Mouse (Mus musculus) granulocyte monocyte progenitor cell, adult 5-6 weeks (primary cell): ENCODE measurements around the gene Mcoln2. TPM values are rescaled to one million over a fixed set of nuclear protein-coding genes. Genes with fewer than 3 reads are reported as not detected.

Experiments used
- ATAC-seq: replicated peaks from 2 replicates; pipeline ENCODE4 v1.8.0; 2016; ENCODE audit warnings: mild to moderate bottlenecking, moderate TSS enrichment, inconsistent platforms; ENCODE audit not compliant: poor library complexity, severe bottlenecking
- total RNA-seq, 2 experiments: library from RNA; stranded (forward) in 1 of 2; stranded (reverse) in 1 of 2; fragments of 200-712, 200-1000 nt in 1 of 2; fragments of >200 nt in 1 of 2; fragmentation: Nextera tagmentation in 1 of 2; gene quantifications; 2 replicates each; pipeline ENCODE4 v1.2.3; 2014 to 2017

The Mcoln2 gene
- total RNA-seq, 2 experiments from 2014 or later: 0.52 TPM; not detected in 1

DNA sequence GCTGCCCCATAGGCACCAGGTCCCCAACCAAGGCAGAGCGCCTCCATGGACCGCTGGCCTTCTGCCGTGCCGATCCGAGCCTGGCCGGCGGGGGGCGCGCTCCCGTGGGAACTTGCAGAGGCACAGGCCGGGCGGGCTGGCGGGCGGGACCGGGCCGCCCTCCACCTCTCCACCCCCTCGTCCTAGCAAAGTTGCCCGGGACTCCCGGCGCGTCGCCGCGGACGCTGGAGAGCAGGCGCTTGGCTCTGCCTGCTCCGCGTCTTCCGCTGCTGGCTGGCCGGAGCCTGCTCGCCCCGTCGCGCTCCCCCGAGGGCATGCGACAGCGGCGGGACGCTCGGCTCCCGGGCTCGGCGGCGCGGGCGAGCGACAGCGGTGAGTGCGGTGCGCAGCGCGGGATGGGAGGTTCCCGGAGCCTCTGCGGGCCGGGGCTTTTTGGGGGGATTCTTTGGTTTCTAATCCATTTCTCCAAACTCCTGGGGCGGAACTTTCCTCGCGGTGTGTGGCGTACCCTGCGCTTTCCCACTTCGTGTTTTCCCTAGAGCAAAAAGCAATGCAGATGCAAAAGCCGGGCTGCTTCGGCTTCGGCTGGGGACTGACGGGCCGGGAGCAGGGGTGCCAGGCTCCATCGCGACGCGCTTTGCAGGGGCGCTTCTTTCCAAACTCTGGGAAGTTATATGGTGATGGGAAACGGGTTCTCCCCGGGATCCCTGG lies 71.3 kb downstream of the Mcoln2 start, which contains the start of gene Lpar3:
TSS of gene Lpar3 (plus strand) at position 188 of the 711 bp plus-strand sequence.
- peak; percentile 44 for ATAC-seq

DNA sequence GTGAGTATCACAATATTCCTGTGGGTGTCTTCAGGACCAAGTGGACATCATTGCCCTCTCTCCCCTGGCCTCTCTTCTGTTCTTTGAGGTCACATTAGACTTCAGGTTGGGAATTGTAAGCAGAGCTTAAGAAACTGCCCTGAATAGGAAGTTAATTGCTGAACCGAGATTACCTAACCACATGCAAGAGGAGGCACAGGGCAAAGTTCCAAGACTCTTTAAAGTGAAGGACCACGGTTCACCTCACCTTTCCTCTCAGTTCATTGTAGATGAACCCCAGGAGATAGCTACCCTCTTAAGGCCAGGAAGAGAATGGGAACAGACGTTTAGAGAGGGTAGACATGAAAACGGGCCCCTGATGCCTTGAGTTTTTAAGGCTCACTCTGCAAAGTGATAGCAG lies 74.6 kb downstream of the Mcoln2 start:
- ATAC-seq: peak; percentile 21; the same call in 1 of the 2 replicates

DNA sequence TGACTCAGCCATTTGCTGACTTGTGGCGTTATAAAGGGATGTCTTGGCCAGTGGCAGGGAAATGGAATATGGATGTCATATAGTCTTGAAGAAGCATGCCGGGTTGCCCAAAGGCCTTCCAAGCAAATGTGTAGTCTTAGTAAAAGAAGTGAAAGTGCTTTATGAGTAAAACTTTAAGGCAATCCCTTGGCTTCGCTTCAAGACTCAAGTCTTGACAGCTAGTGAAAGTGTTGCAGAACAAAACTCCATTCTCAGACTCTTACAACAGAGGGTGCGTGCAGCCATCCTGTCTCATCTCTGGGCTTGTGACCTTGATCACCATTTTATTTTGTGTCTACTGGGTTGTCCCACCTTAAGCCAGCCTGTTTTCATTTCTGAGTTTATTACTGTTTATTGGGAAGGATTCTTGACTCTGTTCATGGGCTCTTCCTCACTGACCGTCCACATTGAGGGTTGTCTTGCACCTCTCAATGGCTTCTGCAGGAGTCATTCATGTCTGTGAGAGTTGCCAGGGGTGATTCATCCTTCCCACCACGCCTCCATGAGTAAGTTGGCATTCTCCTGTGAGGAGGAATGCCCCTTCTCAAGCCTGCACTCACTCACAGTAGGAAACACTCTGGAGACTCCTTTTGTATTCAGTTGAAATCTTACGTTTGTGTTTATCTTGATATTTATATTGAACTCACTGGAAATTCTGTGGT lies 75.6 kb downstream of the Mcoln2 start:
- ATAC-seq: peak; percentile 20; the same call in 1 of the 2 replicates

DNA sequence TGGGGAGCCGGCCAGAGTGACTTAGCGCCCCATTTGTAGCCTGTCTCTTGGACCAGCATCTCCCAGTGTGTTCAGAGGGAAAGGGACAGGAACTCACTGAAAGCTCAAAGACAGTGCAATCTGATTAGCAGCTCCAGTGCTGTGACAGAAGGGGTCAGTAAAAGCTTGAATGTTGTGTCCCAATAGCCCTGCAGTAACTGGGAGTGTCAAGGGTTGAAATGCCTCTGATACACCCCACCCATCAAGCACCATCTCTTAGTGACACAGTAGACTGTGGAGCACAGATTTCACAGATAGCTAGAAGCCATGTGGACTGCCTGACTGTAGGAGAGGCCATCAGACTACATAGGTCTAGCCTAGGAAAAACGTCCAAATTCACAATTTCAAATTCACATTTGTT lies 77.8 kb downstream of the Mcoln2 start:
- no peak for ATAC-seq

DNA sequence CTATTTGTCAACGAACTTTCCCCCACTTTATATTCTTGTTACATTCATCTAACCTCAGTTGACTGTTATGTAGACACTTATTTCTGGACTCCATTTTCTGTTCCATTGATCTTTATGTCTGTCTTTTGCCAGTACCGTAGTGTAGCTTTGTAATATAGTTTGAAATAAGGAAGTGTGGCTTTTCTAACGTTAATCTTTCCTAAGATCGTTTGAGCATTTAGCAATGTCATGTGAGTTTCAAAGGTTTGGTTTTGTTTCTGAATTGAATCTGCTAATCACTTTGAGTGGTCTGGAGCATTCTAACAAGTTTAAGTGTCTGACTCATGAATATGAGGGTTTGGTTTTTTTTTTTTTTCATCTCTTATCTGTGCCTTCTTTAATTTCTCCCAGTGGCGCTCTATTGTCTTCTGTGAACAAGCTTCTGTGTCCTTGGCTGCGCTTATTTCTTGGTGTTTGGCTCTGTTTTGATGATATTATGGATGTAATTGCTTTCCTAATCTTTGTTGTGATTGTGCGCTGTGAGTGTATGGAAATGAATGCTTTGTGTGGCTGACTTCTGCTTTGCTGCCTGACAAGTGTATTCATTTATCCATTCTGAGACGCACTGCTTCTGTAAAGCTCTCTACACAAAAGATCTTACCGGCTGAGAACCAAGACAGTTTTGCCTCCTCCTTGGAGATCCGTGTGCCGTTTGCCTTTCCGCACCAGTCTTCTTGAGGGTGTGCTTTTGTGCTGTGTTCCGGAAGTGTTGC lies 79.1 kb downstream of the Mcoln2 start:
- ATAC-seq: peak; percentile 77

DNA sequence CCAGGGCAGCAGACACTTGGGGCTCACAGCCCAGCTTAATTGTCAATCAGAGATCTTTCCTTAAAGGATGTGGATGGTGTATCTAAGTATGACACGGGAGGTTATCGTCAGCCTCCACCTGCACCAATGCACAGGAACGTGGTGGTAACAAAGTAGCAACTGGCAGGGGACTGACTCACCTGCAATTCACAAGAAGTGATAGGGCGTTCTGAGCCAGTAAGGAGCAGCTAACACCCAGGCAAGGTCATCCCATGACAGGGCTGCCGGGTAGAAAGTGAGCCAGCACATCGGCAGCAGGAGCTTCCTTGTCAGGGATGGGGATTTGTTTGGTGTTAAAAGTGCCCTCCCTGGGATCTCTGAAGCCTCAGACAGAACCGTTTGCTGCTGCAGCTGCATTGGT lies 83.1 kb downstream of the Mcoln2 start:
- no peak for ATAC-seq

DNA sequence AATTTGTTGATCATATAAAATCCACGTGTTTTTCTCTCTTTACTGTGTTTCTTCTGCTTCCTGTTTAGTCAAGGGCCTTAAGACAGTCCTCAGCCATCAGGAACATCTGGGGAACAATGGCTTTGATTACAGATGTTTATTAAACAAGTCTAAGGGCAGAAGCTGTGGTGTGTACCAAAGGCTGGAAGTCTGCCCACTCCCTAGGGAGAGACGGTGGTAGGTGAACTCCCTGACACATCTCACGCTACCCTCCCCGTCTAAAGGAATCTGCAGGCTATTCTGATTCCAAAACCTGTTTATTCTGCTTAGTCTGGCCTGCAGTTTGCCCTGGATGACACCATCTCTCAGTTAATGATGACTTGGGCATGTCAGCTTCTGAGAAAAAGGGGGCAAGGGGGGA lies 84.1 kb downstream of the Mcoln2 start:
- no peak for ATAC-seq

DNA sequence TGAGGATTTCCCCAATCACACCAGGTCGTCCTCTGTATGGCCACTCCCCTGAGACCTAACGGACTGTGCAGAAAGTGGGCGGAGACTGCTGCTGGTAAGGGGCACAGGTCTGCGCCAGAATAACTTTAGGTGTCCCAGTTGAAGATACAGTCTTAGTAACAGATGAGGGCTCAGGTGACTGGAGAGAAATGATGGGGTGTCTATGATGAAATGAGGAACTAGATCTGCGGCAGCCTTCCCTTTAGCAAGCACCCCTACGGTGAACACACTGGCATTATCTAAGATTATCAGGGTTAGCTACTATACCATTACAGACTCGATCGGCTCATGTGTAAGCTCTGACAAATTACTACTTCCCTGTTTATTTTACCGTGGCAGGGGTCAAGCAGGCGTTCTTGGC lies 84.9 kb downstream of the Mcoln2 start:
- ATAC-seq: peak; percentile 83

DNA sequence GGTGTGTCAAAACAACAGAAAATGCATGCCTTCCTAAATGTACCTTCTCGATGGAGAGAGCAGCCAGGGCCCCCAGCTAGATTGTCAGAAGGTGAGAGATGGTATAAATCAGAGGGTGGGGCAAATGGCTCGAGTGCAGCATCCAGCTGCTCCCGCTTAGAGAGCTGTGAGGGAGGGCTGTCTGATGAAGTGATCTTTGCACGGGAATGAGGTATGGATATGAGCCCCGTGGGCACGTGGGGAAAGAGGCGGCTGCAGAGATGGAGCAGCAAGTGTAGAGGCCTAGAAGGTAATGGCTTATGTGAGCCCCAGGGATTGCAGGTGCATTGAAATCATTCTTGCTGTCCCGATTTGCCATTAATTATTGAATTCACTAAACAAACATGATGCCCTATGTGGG lies 86.6 kb downstream of the Mcoln2 start:
- no peak for ATAC-seq

DNA sequence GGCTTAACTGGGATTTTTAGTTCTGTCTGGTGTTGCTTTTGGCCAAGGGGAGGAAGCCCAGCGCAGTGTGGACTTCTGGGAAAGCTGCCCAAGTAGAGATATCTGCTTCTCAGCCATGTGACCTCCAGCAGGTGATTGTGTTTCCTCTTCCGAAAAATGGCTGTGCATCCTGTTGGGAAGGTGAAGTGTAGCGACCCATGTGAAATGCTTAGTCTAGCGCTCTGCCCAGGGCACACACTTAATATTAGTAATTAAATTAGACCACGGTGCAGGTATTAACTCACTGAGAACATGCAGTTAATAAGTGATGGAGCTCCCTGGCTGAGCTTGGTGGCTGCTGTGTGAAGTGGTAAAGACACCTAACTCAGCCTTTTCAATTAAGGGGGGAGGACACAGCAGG lies 88.0 kb downstream of the Mcoln2 start:
- ATAC-seq: no peak

DNA sequence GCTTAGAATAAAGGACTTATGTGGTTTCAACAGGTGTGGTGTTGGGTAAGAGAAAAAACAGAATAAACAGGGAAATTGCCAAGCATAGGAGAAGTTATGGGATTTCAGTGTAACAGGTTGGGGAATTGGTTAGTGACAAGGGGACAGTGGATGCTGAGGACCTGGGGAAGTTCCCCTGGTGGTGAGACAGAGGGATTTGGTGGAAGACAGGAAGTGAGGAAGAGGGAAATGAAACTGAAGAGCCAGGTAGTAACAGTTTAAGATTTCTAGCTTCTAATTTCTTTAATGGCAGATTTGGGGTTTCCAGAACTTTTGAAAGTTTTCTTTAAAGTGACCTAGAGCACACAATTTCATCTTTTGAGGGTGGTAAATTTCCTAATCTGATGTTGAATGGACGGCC lies 95.0 kb downstream of the Mcoln2 start:
- peak; percentile 76 for ATAC-seq

Other genes starting within 250 kb of the Mcoln2 start
- gene Bcl10, start 227.0 kb upstream of the Mcoln2 start, total RNA-seq (2014; fragmentation: Nextera tagmentation): 23.8 and 47.4 TPM in 2 replicates
- 37.1 and 48.8 TPM in 2 replicates for gene Bcl10, start 227.0 kb upstream of the Mcoln2 start, total RNA-seq (2017)
- gene 2410004B18Rik, start 211.8 kb upstream of the Mcoln2 start, total RNA-seq (2014; fragmentation: Nextera tagmentation): 9.7 and 16.0 TPM in 2 replicates
- gene 2410004B18Rik, start 211.8 kb upstream of the Mcoln2 start, total RNA-seq (2017): 15.9 and 18.6 TPM in 2 replicates
- gene Syde2, start 162.0 kb upstream of the Mcoln2 start, total RNA-seq (2014; fragmentation: Nextera tagmentation): 2.3 and 5.3 TPM in 2 replicates
- gene Syde2, start 162.0 kb upstream of the Mcoln2 start, total RNA-seq (2017): 2.7 and 3.6 TPM in 2 replicates
- gene Wdr63, start 41.7 kb upstream of the Mcoln2 start, total RNA-seq (2014; fragmentation: Nextera tagmentation): not detected in 2 replicates
- not detected in 2 replicates for gene Wdr63, start 41.7 kb upstream of the Mcoln2 start, total RNA-seq (2017)
- gene Mcoln3, start 32.4 kb upstream of the Mcoln2 start, total RNA-seq (2014; fragmentation: Nextera tagmentation): not detected in 2 replicates
- not detected in 2 replicates for gene Mcoln3, start 32.4 kb upstream of the Mcoln2 start, total RNA-seq (2017)
- not detected in 2 replicates for gene Lpar3, start 71.1 kb downstream of the Mcoln2 start, total RNA-seq (2014; fragmentation: Nextera tagmentation)
- not detected in 2 replicates for gene Lpar3, start 71.1 kb downstream of the Mcoln2 start, total RNA-seq (2017)